Mouse (Mus musculus) neutrophil, adult 5-6 weeks (primary cell): ENCODE results near the gene Camsap2. TPM values are rescaled to one million over a fixed set of nuclear protein-coding genes. Genes with fewer than 3 reads are reported as not detected.

Source experiments
- ATAC-seq: fragments of 151-379, 151-347 bp; 2 replicates; pipeline ENCODE4 v1.8.0; 2017; ENCODE audit warnings: mild to moderate bottlenecking, moderate TSS enrichment; ENCODE audit not compliant: insufficient number of reproducible peaks, poor library complexity, low FRiP score, severe bottlenecking; ENCODE audit errors: extremely low read depth
- total RNA-seq: library from RNA; stranded (forward); fragments of 200-1000 nt; gene quantifications from 2 replicates; pipeline ENCODE4 v1.2.3, GENCODE M21; 2017

Gene Camsap2
- total RNA-seq, 1 experiment from 2014 or later = 28.2 TPM

- ATAC-seq = no peak
Measured at GRCm38 (mm10) chr1:136266127-136266526, 79.8 kb downstream of the Camsap2 start.

- no peak for ATAC-seq
Measured at GRCm38 (mm10) chr1:136263355-136263754, 82.5 kb downstream of the Camsap2 start.

GRCm38 (mm10) chr1:136260635-136261238, 85.2 kb downstream of the Camsap2 start, which contains the start of gene Gpr25:
Gpr25 (minus strand) TSS chr1:136260873.
- no peak for ATAC-seq

DNA sequence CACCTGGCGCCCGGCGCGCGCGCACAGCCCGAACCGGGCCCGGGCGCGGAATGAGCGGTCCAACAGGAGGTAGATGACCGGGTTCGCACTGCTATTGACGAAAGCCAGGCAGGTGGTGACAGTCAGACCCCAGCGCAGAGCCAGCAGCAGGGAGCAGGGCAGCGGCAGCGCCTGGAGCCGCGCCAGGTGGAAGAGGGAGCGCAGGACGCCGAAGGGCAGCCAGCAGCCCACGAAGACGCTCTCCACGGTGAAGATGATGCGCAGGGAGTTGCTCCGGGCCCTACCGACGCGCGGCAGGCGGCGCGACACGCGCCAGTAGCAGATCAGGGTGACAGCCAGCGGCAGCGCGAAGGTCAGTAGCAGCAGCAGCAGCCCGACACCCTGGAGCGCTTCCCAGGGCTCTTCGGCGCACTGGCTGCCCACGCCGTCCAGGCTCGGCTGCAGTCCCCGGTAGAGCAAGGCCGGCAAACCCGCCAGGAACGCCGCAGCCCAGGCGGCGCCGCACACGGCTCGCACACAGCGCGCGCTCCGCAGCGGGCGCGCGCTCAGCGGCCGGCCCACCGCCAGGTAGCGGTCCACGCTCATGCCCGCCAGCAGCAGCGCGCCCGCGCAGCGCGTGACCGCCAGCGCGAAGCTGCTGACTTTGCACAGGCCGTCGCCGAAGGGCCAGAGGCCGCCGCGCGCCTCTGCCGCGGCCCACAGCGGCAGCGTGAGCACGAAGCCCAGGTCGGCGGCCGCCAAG, 85.8 kb downstream of the Camsap2 start:
- ATAC-seq = no peak

DNA sequence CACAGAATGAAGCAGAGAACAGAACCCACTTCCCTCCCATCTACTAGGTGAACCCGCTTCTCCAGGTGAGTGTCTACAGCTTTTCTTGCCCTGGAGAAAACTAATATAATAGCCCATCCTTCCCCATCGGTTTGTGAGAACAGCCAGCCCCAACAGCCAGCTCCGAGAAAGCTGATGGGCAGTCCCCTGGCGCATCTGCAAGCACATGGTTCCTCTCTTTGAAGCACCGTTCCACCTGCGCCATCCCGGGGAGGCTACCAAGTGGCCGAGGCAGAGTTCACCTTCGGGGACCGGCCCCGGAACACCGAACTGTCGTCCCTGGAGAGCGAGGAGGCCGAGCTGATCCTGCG, 86.4 kb downstream of the Camsap2 start:
- ATAC-seq = no peak

DNA sequence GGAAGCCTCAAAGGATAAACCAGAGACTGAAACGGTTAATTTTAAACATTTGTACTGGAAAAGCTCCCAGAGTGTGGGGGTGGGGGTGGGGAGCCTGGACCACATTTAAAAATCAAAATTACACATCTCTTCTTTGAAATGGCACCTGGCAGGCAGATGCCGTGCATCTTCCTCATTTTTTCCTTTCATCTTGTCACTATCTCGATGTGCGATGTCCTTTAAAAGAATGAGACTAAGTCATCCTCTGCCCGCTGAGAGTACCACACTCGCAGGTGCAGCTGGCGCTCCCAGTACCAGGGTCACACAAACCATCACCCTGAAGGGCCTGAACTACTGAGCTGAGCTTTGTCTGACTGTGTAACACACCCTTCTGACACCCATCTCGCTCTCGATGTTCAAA, 87.4 kb downstream of the Camsap2 start:
- no peak for ATAC-seq

DNA sequence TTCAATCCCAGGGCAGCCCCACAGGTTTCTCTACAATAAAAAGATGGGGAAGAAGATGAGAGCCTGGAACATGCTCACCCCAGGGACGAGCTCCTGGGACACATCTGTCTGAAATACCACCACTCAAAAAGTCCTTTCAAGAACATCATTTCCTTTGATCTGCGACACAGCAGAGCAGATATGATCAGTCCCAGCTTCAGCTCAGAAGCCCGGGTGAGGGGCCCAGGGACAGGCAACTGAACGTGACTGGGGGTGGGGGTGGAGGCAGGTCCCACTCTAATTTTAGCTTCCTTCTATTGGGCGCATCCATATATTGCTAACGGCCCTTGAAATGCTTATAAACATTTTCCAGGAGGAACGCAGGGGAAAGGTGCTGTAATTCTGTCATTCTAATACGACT, 90.2 kb downstream of the Camsap2 start:
- no peak for ATAC-seq

DNA sequence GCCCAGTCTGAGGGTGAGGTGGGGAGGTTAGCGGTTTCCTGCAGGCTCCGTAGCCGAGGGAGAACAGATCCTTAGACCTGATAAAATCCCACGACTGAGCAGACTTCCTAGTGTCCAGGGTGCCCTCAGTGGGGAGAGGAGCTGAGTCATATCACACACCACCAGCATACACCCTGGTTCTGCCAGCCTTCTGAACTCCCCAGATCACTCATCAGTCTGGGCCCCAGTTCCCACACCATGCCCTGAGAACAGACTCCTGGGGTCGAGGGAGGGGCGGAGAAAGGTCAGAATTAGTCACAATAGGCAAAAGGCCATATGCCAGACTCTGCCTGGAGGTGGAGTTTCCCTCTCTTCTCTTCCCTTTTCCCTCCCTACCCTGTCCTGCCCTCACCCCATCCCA, 90.7 kb downstream of the Camsap2 start:
- no peak for ATAC-seq

GRCm38 (mm10) chr1:136254503-136255065, 91.3 kb downstream of the Camsap2 start:
- ATAC-seq = no peak

DNA sequence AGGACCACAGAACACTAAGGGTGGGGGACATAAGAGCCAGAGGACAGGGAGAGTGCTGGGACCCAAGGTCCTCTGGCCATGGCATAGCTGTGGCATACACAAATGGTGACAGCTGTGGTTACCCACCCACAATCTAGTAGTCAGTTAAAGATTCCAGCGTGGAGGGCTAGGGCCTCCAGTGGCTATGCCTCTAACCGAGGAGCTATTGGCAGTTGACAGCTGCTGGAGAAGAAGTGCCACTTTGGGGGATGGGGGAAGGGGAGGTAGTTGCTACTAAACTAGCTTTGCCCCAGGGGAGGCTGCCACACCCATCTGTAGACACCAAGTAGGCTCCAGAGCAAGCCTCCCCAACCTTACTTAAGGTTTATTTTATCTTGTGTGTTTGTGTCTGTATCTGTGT, 92.4 kb downstream of the Camsap2 start:
- ATAC-seq = no peak

DNA sequence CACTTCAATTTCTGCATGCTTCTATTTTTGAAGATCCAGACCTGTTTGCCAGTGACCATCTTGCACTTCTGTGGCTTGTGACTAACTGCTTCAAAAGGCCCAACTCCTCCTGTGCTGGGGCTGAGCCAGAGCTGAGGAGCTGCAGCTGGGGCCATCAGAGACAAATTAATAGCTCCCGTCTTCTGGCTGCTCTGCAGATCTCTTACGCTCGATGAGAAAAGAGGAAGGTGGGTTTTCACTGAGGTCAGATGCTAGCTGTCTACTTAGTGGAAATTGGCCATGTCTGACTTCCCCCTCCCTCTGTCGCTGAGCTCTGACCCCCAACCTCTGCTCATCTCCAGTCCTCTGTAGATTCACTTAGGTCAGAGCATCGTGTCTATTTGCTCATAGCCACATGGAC, 96.2 kb downstream of the Camsap2 start:
- ATAC-seq = peak; percentile 36; the same call in 1 of the 2 replicates

GRCm38 (mm10) chr1:136247393-136247792, 98.5 kb downstream of the Camsap2 start:
- no peak for ATAC-seq

DNA sequence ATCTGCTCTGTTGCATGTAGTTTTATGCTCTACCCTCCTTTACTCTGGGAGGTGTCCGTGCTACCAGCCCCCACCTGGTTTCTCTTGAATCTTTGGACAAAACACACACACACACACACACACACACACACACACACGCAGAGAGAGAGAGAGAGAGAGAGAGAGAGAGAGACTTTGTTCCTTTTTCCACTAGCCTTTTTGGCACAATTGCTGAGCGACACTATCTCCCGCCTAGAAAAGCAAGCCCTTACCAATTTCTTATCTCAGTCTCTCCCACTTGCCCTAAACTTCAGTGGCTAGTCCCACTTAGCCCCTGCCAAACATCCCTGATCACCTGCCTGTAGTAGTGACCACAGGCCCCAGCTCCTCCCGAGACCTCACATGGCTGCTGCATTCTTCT, 101.4 kb downstream of the Camsap2 start:
- ATAC-seq = no peak

DNA sequence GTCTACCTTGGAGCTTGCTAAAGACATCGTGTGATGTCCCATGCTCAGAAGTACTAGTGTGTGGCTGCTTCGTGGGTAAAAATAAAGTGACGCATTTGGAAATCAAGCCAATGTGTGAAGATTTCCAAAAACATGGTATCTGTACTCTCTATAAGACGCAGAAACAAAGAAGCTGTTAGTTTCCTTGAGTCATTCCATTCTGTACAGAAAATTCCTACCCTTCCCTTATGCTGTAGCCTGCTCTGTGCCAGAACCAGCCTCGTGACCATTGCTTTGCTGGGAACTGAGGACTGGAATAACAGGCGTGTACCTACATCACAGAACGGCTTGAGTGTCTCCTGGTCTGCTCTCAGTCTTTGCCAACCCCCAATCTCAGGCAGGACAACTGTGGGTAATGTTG, 104.1 kb downstream of the Camsap2 start:
- ATAC-seq = no peak

- no peak for ATAC-seq
Measured at GRCm38 (mm10) chr1:136238495-136238894, 107.4 kb downstream of the Camsap2 start.

GRCm38 (mm10) chr1:136234595-136235092, 111.3 kb downstream of the Camsap2 start:
- ATAC-seq = no peak

- ATAC-seq = peak; percentile 18; the same call in 1 of the 2 replicates
Measured at GRCm38 (mm10) chr1:136233892-136234594, 111.9 kb downstream of the Camsap2 start, which contains the start of gene Inava. Inava (minus strand) TSS chr1:136234264.

GRCm38 (mm10) chr1:136232986-136233790, 112.7 kb downstream of the Camsap2 start:
- no peak for ATAC-seq
